Mouse (Mus musculus) bone marrow macrophage, adult 2 months (primary cell): ENCODE data around the gene Cytip.

ENCODE experiments used
- CTCF ChIP-seq: IDR thresholded peaks from 2 replicates; pipeline ENCODE4 v1.5.1; 2012; ENCODE audit warnings: low read depth, mild to moderate bottlenecking, low read length, moderate library complexity
- POLR2A ChIP-seq: IDR thresholded peaks from 2 replicates; pipeline ENCODE4 v1.6.1; 2012; ENCODE audit warnings: mild to moderate bottlenecking, low read depth, low read length, borderline replicate concordance

DNA sequence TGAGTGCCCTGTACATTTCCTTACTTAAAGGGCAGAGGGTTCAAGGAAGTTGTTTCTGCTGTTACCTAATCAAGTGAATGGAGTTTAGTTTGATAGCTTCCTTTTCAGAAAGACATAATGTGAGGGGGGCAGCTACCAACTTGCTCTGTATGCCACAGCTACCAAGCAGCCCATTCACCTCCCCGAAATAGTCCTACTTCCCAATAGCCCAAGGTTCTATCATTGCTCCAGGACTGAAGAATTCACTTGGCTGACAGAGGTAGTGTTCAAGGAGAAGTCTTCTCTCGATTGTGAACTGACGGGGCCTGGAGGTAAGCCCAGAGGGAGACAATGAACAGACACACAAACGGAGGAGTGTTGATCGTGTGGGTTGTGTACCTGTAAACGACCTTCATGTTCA is 36.2 kb downstream of the Cytip start:
- TF ChIP-seq CTCF (no peak), POLR2A (no peak)
